Mouse (Mus musculus) midbrain, embryonic 15.5 days (tissue): ENCODE data around the gene Kars. TPM values are rescaled to one million over a fixed set of nuclear protein-coding genes. Genes with fewer than 3 reads are reported as not detected.
A peak's percentile ranks its signal among the peaks of the same experiment; 100 is the strongest.

Source experiments
- ATAC-seq: fragments of 200-750 bp; cut with Nextera tagmentation; replicated peaks from 2 replicates; pipeline ENCODE4 v1.8.0; 2017; ENCODE audit warnings: moderate TSS enrichment
- H3K27ac ChIP-seq: fragments of 300-500 bp; sonication (generic); 2 replicates; pipeline ENCODE4 v1.5.1; 2015; ENCODE audit warnings: mild to moderate bottlenecking, inconsistent platforms
- H3K27me3 ChIP-seq: fragments of 300-500 bp; sonication (generic); replicated peaks from 2 replicates; pipeline ENCODE4 v1.6.1; 2015; ENCODE audit warnings: inconsistent platforms
- H3K36me3 ChIP-seq: fragments of 300-500 bp; sonication (generic); replicated peaks from 2 replicates; pipeline ENCODE4 v1.6.1; 2015; ENCODE audit warnings: inconsistent platforms
- H3K4me1 ChIP-seq: fragments of 300-500 bp; sonication (generic); 2 replicates; pipeline ENCODE4 v1.6.1; 2015; ENCODE audit warnings: inconsistent platforms
- H3K4me2 ChIP-seq: fragments of 300-500 bp; sonication (generic); 2 replicates; pipeline ENCODE4 v1.6.1; 2015; ENCODE audit warnings: inconsistent platforms, mild to moderate bottlenecking, moderate library complexity
- H3K4me3 ChIP-seq: fragments of 300-500 bp; sonication (generic); 2 replicates; pipeline ENCODE4 v1.5.1; 2015; ENCODE audit warnings: mild to moderate bottlenecking, inconsistent platforms
- H3K9ac ChIP-seq: fragments of 300-500 bp; sonication (generic); 2 replicates; pipeline ENCODE4 v1.6.1; 2015; ENCODE audit warnings: mild to moderate bottlenecking, inconsistent platforms
- H3K9me3 ChIP-seq: fragments of 300-500 bp; sonication (generic); 2 replicates; pipeline ENCODE4 v1.6.1; 2016; ENCODE audit warnings: inconsistent platforms
- WGBS: fragments of 180-500 bp; shearing (Covaris S2); methylation state at CpG from one replicate; pipeline ENCODE4 v1.1.7; 2015; ENCODE audit warnings: mixed read lengths; 5-methylcytosine and 5-hydroxymethylcytosine counted together
- polyA plus RNA-seq: library from polyadenylated mRNA; unstranded; fragments of >200 nt; fragmentation: Nextera tagmentation; extraction: Ambion mirVana; gene quantifications from 2 replicates; pipeline ENCODE4 v1.2.1, GENCODE M21; 2015

Gene Kars
- polyA plus RNA-seq, 1 experiment from 2014 or later: 157 TPM

DNA sequence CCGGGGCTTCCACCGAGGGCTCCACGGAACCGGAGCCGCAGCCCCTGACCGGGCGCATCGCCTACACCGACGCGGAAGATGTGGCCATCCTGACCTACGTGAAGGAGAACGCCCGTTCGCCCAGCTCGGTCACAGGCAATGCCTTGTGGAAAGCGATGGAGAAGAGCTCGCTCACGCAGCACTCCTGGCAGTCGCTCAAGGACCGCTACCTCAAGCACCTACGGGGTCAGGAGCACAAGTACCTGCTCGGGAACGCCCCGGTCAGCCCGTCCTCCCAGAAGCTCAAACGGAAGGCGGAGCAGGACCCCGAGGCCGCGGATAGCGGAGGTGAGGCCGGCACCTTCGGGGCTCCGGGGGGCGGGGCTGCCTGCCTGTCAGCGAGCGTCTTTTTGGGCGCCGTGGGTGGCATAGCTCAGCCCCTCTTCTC, 706 bp upstream of the Kars start:
- peaks cover 25% of the 10 kb centered on the region for H3K4me1 ChIP-seq
- peak overlapping the region; percentile 70 for H3K4me2 ChIP-seq
- peak; percentile 60 for ATAC-seq
- H3K27ac ChIP-seq: peak overlapping the region; percentile 84
- H3K27me3 ChIP-seq: no peaks in the 10 kb centered on the region
- H3K9ac ChIP-seq: peak overlapping the region; percentile 86
- H3K9me3 ChIP-seq: no peaks in the 10 kb centered on the region
- H3K36me3 ChIP-seq: no peaks in the 10 kb centered on the region; the same call in 1 of the 2 replicates
- H3K4me3 ChIP-seq: peak overlapping the region; percentile 82
- whole genome bisulfite sequencing: under 1% methylated on average over 40 of the region's 40 CpGs

- no peak overlapping the region for H3K4me2 ChIP-seq
- no peak overlapping the region for H3K4me3 ChIP-seq
These were observed 1.6 kb downstream of the Kars start for GRCm38 (mm10) chr8:112009558-112009957.

DNA sequence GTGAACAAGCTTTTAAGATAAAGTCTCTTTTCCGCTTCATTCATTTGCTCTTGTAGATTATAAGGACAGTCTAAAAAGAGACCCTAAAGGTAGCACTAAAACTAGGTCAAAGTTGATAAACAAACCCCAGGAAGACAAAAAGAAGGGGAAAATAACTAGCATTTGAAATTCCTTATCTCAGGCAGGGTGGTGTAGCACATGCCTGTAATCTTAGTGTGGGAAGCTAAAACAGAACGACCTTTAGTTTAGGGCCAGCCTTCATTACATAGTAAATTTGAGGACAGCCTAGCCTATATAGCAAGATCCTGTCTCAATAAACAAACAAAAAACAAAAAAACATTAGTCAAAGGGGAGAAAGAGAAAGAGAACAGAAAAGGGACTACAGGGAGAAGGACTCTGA, 3.5 kb downstream of the Kars start:
- H3K4me2 ChIP-seq: no peak overlapping the region
- peaks cover 19% of the 10 kb centered on the region for H3K36me3 ChIP-seq
- H3K4me3 ChIP-seq: no peak overlapping the region
- ATAC-seq: no peak
- no peak overlapping the region for H3K9ac ChIP-seq
- no peak overlapping the region for H3K27ac ChIP-seq
- peaks cover 18% of the 10 kb centered on the region for H3K4me1 ChIP-seq
- WGBS: 94% methylated on average over 2 of the region's 2 CpGs
- no peaks in the 10 kb centered on the region for H3K27me3 ChIP-seq
- H3K9me3 ChIP-seq: no peaks in the 10 kb centered on the region

More at GRCm38 (mm10) chr8:112009558-112009957, 1.6 kb downstream of the Kars start:
- Histone ChIP-seq H3K9ac (no peak overlapping the region), H3K36me3 (0 out of 2 replicates have a peak, but pooled peaks cover 5% of the 10 kb centered on the region), H3K9me3 (no peaks in the 10 kb centered on the region), H3K27me3 (no peaks in the 10 kb centered on the region), H3K4me1 (peaks cover 25% of the 10 kb centered on the region), H3K27ac (no peak overlapping the region)
- whole genome bisulfite sequencing: 95% methylated on average over 7 of the region's 7 CpGs
- no peak for ATAC-seq

DNA sequence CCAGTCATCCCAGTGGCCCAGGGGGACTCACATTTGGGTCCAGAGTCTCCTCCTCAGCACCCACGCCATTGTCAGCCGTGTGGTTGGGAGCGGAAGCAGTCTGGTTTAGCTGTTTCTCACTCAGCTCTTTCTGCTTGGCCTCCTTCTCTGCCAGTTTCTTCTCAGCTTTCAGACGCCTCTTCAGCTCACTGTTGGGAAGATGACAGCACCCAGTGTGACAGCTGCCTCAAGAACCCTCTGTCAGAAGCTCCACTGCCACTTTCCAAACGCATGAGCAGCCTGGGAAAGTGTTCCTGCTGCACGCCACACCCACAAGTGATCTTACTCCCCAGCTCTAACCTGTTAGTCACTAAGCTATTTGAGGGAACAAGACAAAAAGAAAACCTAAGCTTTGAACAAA, 5.5 kb downstream of the Kars start:
- Histone ChIP-seq H3K4me1 (peaks cover 11% of the 10 kb centered on the region), H3K36me3 (peaks cover 40% of the 10 kb centered on the region), H3K9me3 (no peaks in the 10 kb centered on the region), H3K4me3 (no peak overlapping the region), H3K27ac (no peak overlapping the region), H3K4me2 (no peak overlapping the region), H3K9ac (no peak overlapping the region), H3K27me3 (no peaks in the 10 kb centered on the region)
- 95% methylated on average over 6 of the region's 6 CpGs for WGBS
- ATAC-seq: no peak

GRCm38 (mm10) chr8:112004754-112005153, 6.4 kb downstream of the Kars start:
- no peaks in the 10 kb centered on the region for H3K27me3 ChIP-seq
- no peak overlapping the region for H3K27ac ChIP-seq
- H3K9me3 ChIP-seq: no peaks in the 10 kb centered on the region
- no peak overlapping the region for H3K4me3 ChIP-seq
- peaks cover 2% of the 10 kb centered on the region; the same call in 1 of the 2 replicates for H3K4me1 ChIP-seq
- no peak overlapping the region for H3K4me2 ChIP-seq
- H3K36me3 ChIP-seq: peaks cover 47% of the 10 kb centered on the region
- ATAC-seq: no peak
- no peak overlapping the region for H3K9ac ChIP-seq

DNA sequence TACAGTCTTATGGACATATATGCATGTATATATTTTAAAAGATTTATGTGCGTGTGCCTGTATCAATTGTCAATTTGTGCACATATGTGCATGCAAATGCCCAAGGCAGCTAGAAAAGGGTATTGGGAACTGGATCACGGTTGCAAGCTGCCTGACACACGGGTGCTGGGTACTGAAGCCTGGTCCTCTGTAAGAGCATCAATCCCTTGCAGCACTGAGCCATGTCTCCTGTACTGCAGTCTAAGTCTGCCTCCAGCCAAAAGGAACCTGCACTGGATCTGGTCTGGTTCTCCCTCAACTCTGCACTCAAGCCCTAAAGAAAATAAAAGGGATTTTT, 18.5 kb downstream of the Kars start:
- Histone ChIP-seq H3K9me3 (no peaks in the 10 kb centered on the region), H3K4me3 (peak overlapping the region; percentile 89), H3K36me3 (peaks cover 29% of the 10 kb centered on the region), H3K9ac (no peak overlapping the region), H3K4me2 (peak overlapping the region; percentile 76; the same call in 1 of the 2 replicates), H3K27ac (no peak overlapping the region), H3K27me3 (no peaks in the 10 kb centered on the region), H3K4me1 (peaks cover 8% of the 10 kb centered on the region)
- peak; percentile 11; the same call in 1 of the 2 replicates for ATAC-seq
- WGBS: 77% methylated on average over 3 of the region's 3 CpGs

- H3K4me3 ChIP-seq: peak within 1 kb of the TSS; percentile 89
- 5% methylated on average over 33 of the region's 33 CpGs for WGBS
- peak within 1 kb of the TSS; percentile 65 for H3K27ac ChIP-seq
- peak within 1 kb of the TSS; percentile 73 for H3K9ac ChIP-seq
- ATAC-seq: peak; percentile 97
- H3K9me3 ChIP-seq: no peaks in the 10 kb centered on the region
- H3K4me2 ChIP-seq: peak within 1 kb of the TSS; percentile 76
- peaks cover 29% of the 10 kb centered on the region for H3K36me3 ChIP-seq
- peaks cover 8% of the 10 kb centered on the region for H3K4me1 ChIP-seq
- H3K27me3 ChIP-seq: no peaks in the 10 kb centered on the region
These were observed 19.0 kb downstream of the Kars start, which contains the start of gene Adat1 for GRCm38 (mm10) chr8:111992013-111992702. Adat1 (minus strand) TSS chr8:111992302.

GRCm38 (mm10) chr8:111991278-111991677, 19.8 kb downstream of the Kars start:
- Histone ChIP-seq H3K4me1 (peaks cover 8% of the 10 kb centered on the region), H3K27me3 (no peaks in the 10 kb centered on the region), H3K4me2 (peak overlapping the region; percentile 76), H3K9ac (peak overlapping the region; percentile 73; the same call in 1 of the 2 replicates), H3K4me3 (peak overlapping the region; percentile 89), H3K36me3 (peaks cover 24% of the 10 kb centered on the region), H3K27ac (no peak overlapping the region), H3K9me3 (no peaks in the 10 kb centered on the region)
- no peak for ATAC-seq
- WGBS: 65% methylated on average over 8 of the region's 8 CpGs

DNA sequence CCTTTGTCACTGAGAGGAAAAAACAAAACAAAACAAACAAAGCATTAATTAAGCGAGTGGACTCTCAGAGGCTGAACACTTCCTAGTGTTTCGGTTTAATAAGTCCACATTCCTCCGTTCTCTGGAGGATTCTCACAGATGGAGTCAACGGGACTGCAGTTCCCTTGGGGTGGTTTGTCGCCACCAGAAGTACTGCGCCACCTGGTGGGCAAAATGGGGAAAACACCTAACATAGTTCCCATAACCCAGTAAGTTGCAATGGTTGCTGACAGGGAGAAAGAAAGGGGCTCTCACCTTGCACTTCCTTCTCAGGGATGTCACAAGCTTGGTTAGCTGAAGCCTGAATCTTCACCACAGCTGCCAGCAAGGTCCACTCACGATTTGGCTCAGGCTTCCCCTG, 21.2 kb downstream of the Kars start:
- Histone ChIP-seq H3K27ac (no peak overlapping the region), H3K9ac (no peak overlapping the region), H3K27me3 (no peaks in the 10 kb centered on the region), H3K36me3 (peaks cover 16% of the 10 kb centered on the region), H3K4me3 (no peak overlapping the region), H3K9me3 (no peaks in the 10 kb centered on the region), H3K4me1 (peaks cover 8% of the 10 kb centered on the region), H3K4me2 (no peak overlapping the region)
- WGBS: 11% methylated on average over 7 of the region's 7 CpGs
- no peak for ATAC-seq

DNA sequence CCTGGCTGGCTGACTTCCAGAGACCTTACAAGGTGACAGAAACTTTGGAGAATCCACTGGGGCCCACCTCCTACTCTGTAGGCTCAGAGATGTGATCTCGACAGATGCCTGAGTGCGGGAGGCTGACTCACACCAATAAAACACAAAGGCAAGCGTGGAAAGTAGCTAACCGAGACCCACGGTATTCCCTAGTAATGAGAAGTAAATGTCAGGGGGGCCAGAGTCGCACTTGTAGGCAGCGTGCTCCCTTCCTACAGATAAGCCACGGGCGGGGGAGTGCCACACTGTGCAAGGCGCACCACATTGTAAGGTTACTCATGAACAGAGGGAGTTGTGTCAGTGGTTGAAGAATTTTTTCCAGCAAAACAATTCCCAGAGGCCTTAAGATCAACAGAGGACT, 26.6 kb downstream of the Kars start:
- Histone ChIP-seq H3K9me3 (no peaks in the 10 kb centered on the region), H3K27me3 (no peaks in the 10 kb centered on the region), H3K27ac (no peak overlapping the region), H3K4me2 (no peak overlapping the region), H3K4me1 (no peaks in the 10 kb centered on the region), H3K9ac (no peak overlapping the region), H3K36me3 (0 out of 2 replicates have a peak, but pooled peaks cover 4% of the 10 kb centered on the region), H3K4me3 (no peak overlapping the region)
- ATAC-seq: no peak
- 91% methylated on average over 10 of the region's 10 CpGs for WGBS

- H3K9ac ChIP-seq: no peak overlapping the region
- H3K4me3 ChIP-seq: no peak overlapping the region
- H3K4me2 ChIP-seq: no peak overlapping the region
- H3K4me1 ChIP-seq: no peaks in the 10 kb centered on the region
- no peak for ATAC-seq
- 82% methylated on average over 7 of the region's 7 CpGs for WGBS
- no peaks in the 10 kb centered on the region for H3K27me3 ChIP-seq
- no peak overlapping the region for H3K27ac ChIP-seq
- H3K9me3 ChIP-seq: no peaks in the 10 kb centered on the region
- H3K36me3 ChIP-seq: 0 out of 2 replicates have a peak, but pooled peaks cover 4% of the 10 kb centered on the region
These were observed 29.0 kb downstream of the Kars start for GRCm38 (mm10) chr8:111982116-111982515.

DNA sequence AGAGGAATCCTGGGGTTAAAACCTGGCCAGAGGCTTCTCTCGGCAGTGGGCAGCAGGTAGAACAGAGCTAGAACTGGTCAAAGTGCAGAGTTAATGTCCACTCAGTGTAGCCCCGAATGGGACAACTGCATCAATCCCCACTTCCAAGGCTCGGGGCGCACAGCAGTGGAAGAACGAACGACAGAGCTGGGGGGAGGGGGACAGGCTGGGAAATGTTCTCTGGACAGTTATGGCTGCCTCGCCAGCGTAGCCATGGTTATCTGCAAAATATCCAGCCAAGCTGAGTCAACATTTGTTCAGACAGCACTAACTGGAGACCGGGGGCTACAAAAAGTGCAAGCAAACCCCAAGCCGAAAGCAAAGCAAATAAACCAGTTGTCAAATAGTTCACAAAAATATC, 33.0 kb downstream of the Kars start:
- Histone ChIP-seq H3K9me3 (no peaks in the 10 kb centered on the region), H3K9ac (no peak overlapping the region), H3K27me3 (no peaks in the 10 kb centered on the region), H3K4me3 (no peak overlapping the region), H3K4me2 (no peak overlapping the region), H3K4me1 (no peaks in the 10 kb centered on the region), H3K27ac (no peak overlapping the region), H3K36me3 (0 out of 2 replicates have a peak, but pooled peaks cover 11% of the 10 kb centered on the region)
- WGBS: 80% methylated on average over 10 of the region's 10 CpGs
- no peak for ATAC-seq

GRCm38 (mm10) chr8:111976326-111976725, 34.8 kb downstream of the Kars start:
- no peak overlapping the region for H3K27ac ChIP-seq
- H3K9ac ChIP-seq: no peak overlapping the region
- H3K9me3 ChIP-seq: no peaks in the 10 kb centered on the region
- H3K4me3 ChIP-seq: no peak overlapping the region
- WGBS: 84% methylated on average over 2 of the region's 2 CpGs
- no peaks in the 10 kb centered on the region for H3K4me1 ChIP-seq
- no peak for ATAC-seq
- no peak overlapping the region for H3K4me2 ChIP-seq
- no peaks in the 10 kb centered on the region for H3K27me3 ChIP-seq
- H3K36me3 ChIP-seq: 0 out of 2 replicates have a peak, but pooled peaks cover 8% of the 10 kb centered on the region
